Mouse (Mus musculus) mesoderm, embryonic 11.5 days (tissue): ENCODE results near the gene Erlin1.

Experiments used
- DNase-seq: peaks from one replicate; pipeline ENCODE4 v3.0.0-alpha.2; 2012; ENCODE audit warnings: low read depth, low spot score

Gene Erlin1

DNA sequence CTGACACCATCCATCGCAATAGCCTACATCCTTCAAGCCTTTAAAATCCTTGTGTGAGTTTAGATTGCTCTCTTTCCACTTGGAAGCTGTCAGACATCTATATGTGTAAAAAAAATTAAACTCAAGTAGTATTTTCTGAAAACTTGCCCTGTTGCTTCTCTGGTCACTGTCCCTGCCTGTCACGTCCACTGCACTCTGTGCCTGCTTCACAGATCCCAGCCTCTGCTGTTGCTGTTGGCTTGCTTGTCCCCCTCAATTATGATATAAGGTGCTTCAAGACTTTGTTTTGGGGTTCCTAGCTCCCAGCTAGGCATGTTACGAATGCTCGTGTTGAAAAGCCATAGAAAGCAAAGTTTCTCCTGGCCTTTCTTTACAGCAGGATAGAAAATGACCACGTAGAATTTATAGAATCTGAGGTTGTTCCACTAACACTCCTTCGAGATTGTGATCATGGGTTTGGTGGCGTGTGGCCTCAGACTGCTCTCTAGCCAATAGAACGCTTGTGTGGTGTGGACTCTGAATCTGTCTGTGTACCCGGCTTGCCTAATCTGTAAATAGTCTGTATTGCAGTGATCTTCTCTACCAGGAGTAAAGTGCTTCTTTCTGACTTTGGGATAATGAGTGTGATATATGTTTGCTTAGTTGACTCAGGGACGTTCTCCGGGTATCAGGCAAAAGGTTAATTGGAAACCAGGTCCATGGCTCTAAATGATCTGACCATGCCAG, 70.6 kb downstream of the Erlin1 start:
- no peak for DNase-seq

DNA sequence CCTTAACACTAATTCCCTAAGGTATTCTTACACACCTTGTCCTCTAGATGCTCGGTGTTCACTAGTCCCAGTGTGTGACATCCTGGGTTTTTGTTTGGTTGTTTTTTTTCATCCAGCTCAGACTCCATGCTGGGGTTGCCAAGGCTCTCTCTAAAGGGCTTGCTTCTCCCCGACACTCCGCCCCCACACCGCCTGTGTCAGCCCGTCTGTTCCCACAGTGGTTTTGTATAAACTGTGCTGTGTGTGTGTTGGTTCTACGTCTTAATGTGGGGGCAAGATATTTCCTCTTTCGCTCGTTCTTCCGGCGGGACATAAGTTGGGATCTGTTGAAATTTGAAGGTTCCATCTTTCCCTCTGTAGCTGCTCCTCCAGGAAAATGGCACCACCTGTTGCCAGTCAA, 71.5 kb downstream of the Erlin1 start:
- DNase-seq: no peak

- no peak for DNase-seq
Measured at GRCm38 (mm10) chr19:43995427-43995826, 74.2 kb downstream of the Erlin1 start.

DNA sequence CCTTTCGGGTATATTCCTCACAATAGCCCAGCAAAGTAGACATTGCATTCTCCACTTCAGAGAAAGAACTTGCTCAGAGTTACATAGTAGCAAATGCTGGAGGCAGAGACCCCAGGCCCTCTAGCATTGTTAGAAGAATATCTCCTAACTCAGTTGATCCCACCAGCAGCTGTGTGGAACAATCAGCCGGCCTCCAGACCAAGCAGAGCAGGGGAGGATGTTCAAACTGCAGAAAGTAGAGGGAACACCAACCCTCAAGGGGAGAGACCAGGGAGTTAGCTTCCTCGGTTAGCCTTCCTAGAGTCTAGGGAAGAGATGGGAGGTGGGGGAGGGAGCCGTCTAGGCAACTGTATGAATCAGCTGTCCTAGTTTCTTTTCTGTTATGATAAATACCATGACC, 77.1 kb downstream of the Erlin1 start:
- no peak for DNase-seq

DNA sequence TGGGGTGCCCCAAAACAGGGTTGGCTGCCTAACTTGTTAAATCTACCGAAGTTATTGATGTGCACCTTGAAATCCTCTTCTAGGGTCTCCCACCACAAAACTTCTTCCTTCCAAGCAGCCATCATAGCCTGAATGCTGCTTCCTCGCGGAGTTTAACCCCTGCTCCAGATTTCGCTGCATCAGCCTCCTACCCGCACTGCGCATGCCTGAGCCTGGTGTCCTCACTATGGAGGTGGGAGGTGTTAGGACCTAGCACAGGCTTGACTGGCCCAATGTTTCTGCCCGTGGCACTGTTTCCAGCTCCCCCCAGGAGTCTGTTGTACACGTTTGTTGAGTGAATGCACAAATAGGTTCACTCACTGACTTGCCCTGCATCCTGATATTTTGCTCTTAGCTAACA, 79.2 kb downstream of the Erlin1 start:
- DNase-seq: no peak

- peak; percentile 30 for DNase-seq
Measured at GRCm38 (mm10) chr19:43986069-43986794, 83.4 kb downstream of the Erlin1 start, which contains the start of gene Cpn1. TSS of gene Cpn1 (minus strand) at chr19:43986556.
